ENCODE assay signal across 10 mouse cellular contexts in genomic region chr1:131846255-131846654, GRCm38 (mm10). TPM values are rescaled to one million over a fixed set of nuclear protein-coding genes. Genes with fewer than 3 reads are reported as not detected.
DNase-seq lines count a peak whose midpoint lies in the region; ATAC-seq and TF ChIP-seq lines count a peak whose summit lies in the region.
"Had no signal": no experiment of that assay in that cellular context is flagged by ENCODE, and none has a peak within 500 bp of the region (broad histone marks: within the 10 kb centered on the region; RNA-seq: fewer than 3 reads in every experiment).

No protein-coding gene starts in this region.

- no peak for TF ChIP-seq EP300 in liver, postnatal 0 days (IDR thresholded peaks at IDR 0.05; ENCODE audit: low read depth)

- no peaks in the 10 kb centered on the region for H3K27me3 ChIP-seq in embryonic facial prominence, embryonic 11.5 days (ENCODE audit: control insufficient read depth, insufficient read depth, low read length)
- H3K27me3 ChIP-seq in kidney, postnatal 0 days (ENCODE audit: insufficient read depth, low read length), result no peaks in the 10 kb centered on the region
- no peaks in the 10 kb centered on the region for H3K27me3 ChIP-seq in liver, postnatal 0 days (ENCODE audit: insufficient read depth, low read length)
- H3K27me3 ChIP-seq in hindbrain, embryonic 10.5 days (ENCODE audit: insufficient read depth, poor library complexity, severe bottlenecking), result no peaks in the 10 kb centered on the region
- H3K27me3 ChIP-seq: embryonic facial prominence, embryonic 15.5 days; lung, embryonic 15.5 days had no signal

- TF ChIP-seq CTCF in kidney, postnatal 0 days (IDR thresholded peaks at IDR 0.05; ENCODE audit: low read depth), result peak; percentile 65
- TF ChIP-seq CTCF in liver, postnatal 0 days (IDR thresholded peaks at IDR 0.05; ENCODE audit: low read depth), result peak; percentile 63

- H3K27ac ChIP-seq in embryonic facial prominence, embryonic 11.5 days (replicated peaks; ENCODE audit: low read depth, low read length), result no peak overlapping the region
- H3K27ac ChIP-seq in kidney, postnatal 0 days, result no peak overlapping the region
- H3K27ac ChIP-seq in liver, postnatal 0 days (ENCODE audit: low read depth), result no peak overlapping the region
- no peak overlapping the region for H3K27ac ChIP-seq in hindbrain, embryonic 10.5 days
- H3K27ac ChIP-seq: embryonic facial prominence, embryonic 15.5 days; lung, embryonic 15.5 days had no signal

- 75% methylated on average over 5 of the region's 5 CpGs for WGBS in embryonic facial prominence, embryonic 11.5 days
- WGBS in kidney, postnatal 0 days, result 83% methylated on average over 5 of the region's 5 CpGs
- 72% methylated on average over 5 of the region's 5 CpGs for WGBS in liver, postnatal 0 days (ENCODE audit: insufficient replicate concordance)
- 77% methylated on average over 5 of the region's 5 CpGs for WGBS in hindbrain, embryonic 10.5 days

- no peak overlapping the region for H3K4me2 ChIP-seq in embryonic facial prominence, embryonic 11.5 days (ENCODE audit: low read depth, low read length)
- H3K4me2 ChIP-seq in kidney, postnatal 0 days (ENCODE audit: low read length), result no peak overlapping the region
- H3K4me2 ChIP-seq in liver, postnatal 0 days (ENCODE audit: low read depth, low read length), result no peak overlapping the region
- H3K4me2 ChIP-seq: embryonic facial prominence, embryonic 15.5 days; lung, embryonic 15.5 days had no signal

- H3K9me3 ChIP-seq in embryonic facial prominence, embryonic 11.5 days (replicated peaks; ENCODE audit: control insufficient read depth, low read length), result no peaks in the 10 kb centered on the region
- no peaks in the 10 kb centered on the region for H3K9me3 ChIP-seq in kidney, postnatal 0 days (replicated peaks; ENCODE audit: low read length)
- no peaks in the 10 kb centered on the region for H3K9me3 ChIP-seq in liver, postnatal 0 days (ENCODE audit: low read length)
- no peaks in the 10 kb centered on the region for H3K9me3 ChIP-seq in hindbrain, embryonic 10.5 days
- H3K9me3 ChIP-seq: embryonic facial prominence, embryonic 15.5 days; lung, embryonic 15.5 days had no signal

- peak; percentile 40 to 65 for DNase-seq in spleen, adult 18-20 months
- DNase-seq in spleen, adult 12 weeks (ENCODE audit: low spot score), result no peak
- DNase-seq in adrenal gland, postnatal 10 days, result peak; percentile 79
- peak; percentile 37 for DNase-seq in embryonic facial prominence, embryonic 11.5 days (ENCODE audit: low spot score)
- peak; percentile 16 for DNase-seq in kidney, postnatal 0 days (ENCODE audit: low spot score)
- DNase-seq in liver, postnatal 0 days, result peak; percentile 58
- DNase-seq in right cerebral cortex, postnatal 10 days (ENCODE audit: low spot score in 2 of 2), result peak; percentile 57 to 72
- DNase-seq in hindbrain, embryonic 10.5 days (ENCODE audit: low spot score), result no peak

- no peak overlapping the region for H3K4me3 ChIP-seq in embryonic facial prominence, embryonic 11.5 days (ENCODE audit: low read depth, low read length)
- no peak overlapping the region for H3K4me3 ChIP-seq in kidney, postnatal 0 days (replicated peaks; ENCODE audit: low read depth, low read length)
- H3K4me3 ChIP-seq in liver, postnatal 0 days (ENCODE audit: low read depth, low read length), result no peak overlapping the region
- H3K4me3 ChIP-seq in hindbrain, embryonic 10.5 days, result no peak overlapping the region
- H3K4me3 ChIP-seq: embryonic facial prominence, embryonic 15.5 days; lung, embryonic 15.5 days had no signal

- H3K9ac ChIP-seq in embryonic facial prominence, embryonic 11.5 days (replicated peaks; ENCODE audit: low read length), result no peak overlapping the region
- no peak overlapping the region for H3K9ac ChIP-seq in kidney, postnatal 0 days (ENCODE audit: low read depth, low read length)
- H3K9ac ChIP-seq in liver, postnatal 0 days (replicated peaks), result no peak overlapping the region
- H3K9ac ChIP-seq: embryonic facial prominence, embryonic 15.5 days; lung, embryonic 15.5 days had no signal

- no peak for ATAC-seq in embryonic facial prominence, embryonic 11.5 days (replicated peaks; ENCODE audit: insufficient number of reproducible peaks, low FRiP score, low TSS enrichment, low read depth)
- ATAC-seq in kidney, postnatal 0 days (replicated peaks; ENCODE audit: low FRiP score, low read depth), result no peak
- no peak for ATAC-seq in liver, postnatal 0 days

- no peaks in the 10 kb centered on the region; the same call in none of the 2 replicates for H3K36me3 ChIP-seq in embryonic facial prominence, embryonic 11.5 days (replicated peaks; ENCODE audit: control insufficient read depth, insufficient read depth, low read depth, low read length)
- H3K36me3 ChIP-seq in kidney, postnatal 0 days (ENCODE audit: insufficient read depth, low read length), result peaks cover 29% of the 10 kb centered on the region
- no peaks in the 10 kb centered on the region for H3K36me3 ChIP-seq in liver, postnatal 0 days (replicated peaks; ENCODE audit: insufficient read depth, low read length)
- H3K36me3 ChIP-seq in hindbrain, embryonic 10.5 days, result peaks cover 70% of the 10 kb centered on the region

- H3K4me1 ChIP-seq in embryonic facial prominence, embryonic 11.5 days (ENCODE audit: control insufficient read depth, insufficient read depth, low read length), result no peaks in the 10 kb centered on the region
- no peaks in the 10 kb centered on the region for H3K4me1 ChIP-seq in kidney, postnatal 0 days (replicated peaks; ENCODE audit: insufficient read depth, low read length)
- H3K4me1 ChIP-seq in liver, postnatal 0 days (ENCODE audit: insufficient read depth), result no peaks in the 10 kb centered on the region
- 0 out of 2 replicates have a peak, but pooled peaks cover 9% of the 10 kb centered on the region for H3K4me1 ChIP-seq in hindbrain, embryonic 10.5 days (replicated peaks)
- H3K4me1 ChIP-seq: embryonic facial prominence, embryonic 15.5 days; lung, embryonic 15.5 days had no signal

RNA-seq across cellular contexts. Expression of gene Slc41a1, which starts 19.0 kb away (rescaled TPM):
- 10 to 100 TPM; 33.0 to 45.0 TPM for total RNA-seq in adrenal gland, postnatal 10 days (2021)
- polyA plus RNA-seq in embryonic facial prominence, embryonic 11.5 days (2014; fragmentation: Nextera tagmentation; extraction: Ambion mirVana), result 9.2 and 10.9 TPM in 2 replicates
- polyA plus RNA-seq in kidney, postnatal 0 days (2015; fragmentation: Nextera tagmentation; extraction: Ambion mirVana), result 12.2 and 12.6 TPM in 2 replicates
- polyA plus RNA-seq in liver, postnatal 0 days (2015; fragmentation: Nextera tagmentation; extraction: Ambion mirVana), result 0.81 and 0.91 TPM in 2 replicates
- polyA plus RNA-seq in hindbrain, embryonic 10.5 days (2016; fragmentation: Nextera tagmentation; extraction: Ambion mirVana), result 8.9 and 10.7 TPM in 2 replicates

RNA-seq across cellular contexts. Expression of gene Rab29, which starts 20.8 kb away (rescaled TPM):
- 10 to 100 TPM; 14.1 to 15.7 TPM for total RNA-seq in adrenal gland, postnatal 10 days (2021)
- polyA plus RNA-seq in embryonic facial prominence, embryonic 11.5 days (2014; fragmentation: Nextera tagmentation; extraction: Ambion mirVana), result 15.2 and 19.0 TPM in 2 replicates
- 23.4 and 26.7 TPM in 2 replicates for polyA plus RNA-seq in kidney, postnatal 0 days (2015; fragmentation: Nextera tagmentation; extraction: Ambion mirVana)
- polyA plus RNA-seq in liver, postnatal 0 days (2015; fragmentation: Nextera tagmentation; extraction: Ambion mirVana), result 9.0 and 10.3 TPM in 2 replicates
- polyA plus RNA-seq in hindbrain, embryonic 10.5 days (2016; fragmentation: Nextera tagmentation; extraction: Ambion mirVana), result 9.2 and 10.8 TPM in 2 replicates

RNA-seq across cellular contexts. Expression of gene Pm20d1, which starts 49.1 kb away (rescaled TPM):
- total RNA-seq in adrenal gland, postnatal 10 days (2021), result 10 to 100 TPM; 14.7 to 19.1 TPM
- polyA plus RNA-seq in embryonic facial prominence, embryonic 11.5 days (2014; fragmentation: Nextera tagmentation; extraction: Ambion mirVana), result 1.0 and 1.1 TPM in 2 replicates
- 5.7 and 6.5 TPM in 2 replicates for polyA plus RNA-seq in kidney, postnatal 0 days (2015; fragmentation: Nextera tagmentation; extraction: Ambion mirVana)
- polyA plus RNA-seq in liver, postnatal 0 days (2015; fragmentation: Nextera tagmentation; extraction: Ambion mirVana), result 10.5 and 10.7 TPM in 2 replicates
- 1.4 and 2.2 TPM in 2 replicates for polyA plus RNA-seq in hindbrain, embryonic 10.5 days (2016; fragmentation: Nextera tagmentation; extraction: Ambion mirVana)

Comparison
In these comparisons a context has a peak if more than half of its experiments do, and no peak if none do; other contexts are left out.
1. DNase-seq: peak in spleen, adult 18-20 months (2 of 2), adrenal gland, postnatal 10 days (single experiment), embryonic facial prominence, embryonic 11.5 days (single experiment), kidney, postnatal 0 days (single experiment), liver, postnatal 0 days (single experiment) and right cerebral cortex, postnatal 10 days (2 of 2); none in spleen, adult 12 weeks (single experiment) and hindbrain, embryonic 10.5 days (single experiment).